Mouse (Mus musculus): ENCODE measurements at regions not wholly inside any gene's neighbourhood (a gene's known extent, or its start where the extent isn't known, plus 50 kb on each side); places are given as distances from the start of the nearest gene placed in this dataset.

- peak; percentile 57 for DNase-seq (ENCODE audit: low read depth, low spot score)
These were observed 169.5 kb downstream of the Bmp7 start for GRCm38 (mm10) chr2:172770606-172771005.

- DNase-seq (ENCODE audit: low read depth, low spot score): peak; percentile 70
These were observed 166.9 kb downstream of the Bmp7 start for GRCm38 (mm10) chr2:172773176-172773575.

GRCm38 (mm10) chr2:172776485-172776884 lies 163.6 kb downstream of the Bmp7 start:
- no peak for DNase-seq (ENCODE audit: low read depth, low spot score)

GRCm38 (mm10) chr2:172777774-172778173 lies 162.3 kb downstream of the Bmp7 start:
- DNase-seq (ENCODE audit: low read depth, low spot score): peak; percentile 54

- peak; percentile 28 for DNase-seq (ENCODE audit: low read depth, low spot score)
These were observed 161.0 kb downstream of the Bmp7 start for GRCm38 (mm10) chr2:172779096-172779495.

- no peak for DNase-seq (ENCODE audit: low read depth, low spot score)
These were observed 157.4 kb downstream of the Bmp7 start for GRCm38 (mm10) chr2:172782686-172783085.

- no peak for DNase-seq (ENCODE audit: low read depth, low spot score)
These were observed 153.8 kb downstream of the Bmp7 start for GRCm38 (mm10) chr2:172786297-172786696.

GRCm38 (mm10) chr2:172787203-172787944 lies 152.7 kb downstream of the Bmp7 start:
- no peak for DNase-seq (ENCODE audit: low read depth, low spot score)

GRCm38 (mm10) chr2:172789260-172789659 lies 150.9 kb downstream of the Bmp7 start:
- DNase-seq (ENCODE audit: low read depth, low spot score): no peak

- peak; percentile 67 for DNase-seq (ENCODE audit: low read depth, low spot score)
These were observed 147.6 kb downstream of the Bmp7 start for GRCm38 (mm10) chr2:172792555-172792954.

- DNase-seq (ENCODE audit: low read depth, low spot score): no peak
These were observed 146.1 kb downstream of the Bmp7 start for GRCm38 (mm10) chr2:172793991-172794390.

GRCm38 (mm10) chr2:172794771-172795170 lies 145.3 kb downstream of the Bmp7 start:
- peak; percentile 81 for DNase-seq (ENCODE audit: low read depth, low spot score)

GRCm38 (mm10) chr2:172796104-172796503 lies 144.0 kb downstream of the Bmp7 start:
- DNase-seq (ENCODE audit: low read depth, low spot score): no peak

- peak; percentile 24 for DNase-seq (ENCODE audit: low read depth, low spot score)
These were observed 143.2 kb downstream of the Bmp7 start for GRCm38 (mm10) chr2:172796955-172797354.

- no peak for DNase-seq (ENCODE audit: low read depth, low spot score)
These were observed 140.2 kb downstream of the Bmp7 start for GRCm38 (mm10) chr2:172799951-172800350.

GRCm38 (mm10) chr2:172800801-172801200 lies 139.3 kb downstream of the Bmp7 start:
- DNase-seq (ENCODE audit: low read depth, low spot score): no peak

- DNase-seq (ENCODE audit: low read depth, low spot score): no peak
These were observed 138.3 kb downstream of the Bmp7 start for GRCm38 (mm10) chr2:172801804-172802203.

- DNase-seq (ENCODE audit: low read depth, low spot score): no peak
These were observed 132.7 kb downstream of the Bmp7 start for GRCm38 (mm10) chr2:172807446-172807845.

GRCm38 (mm10) chr2:172809306-172809705 lies 130.8 kb downstream of the Bmp7 start:
- peak; percentile 68 for DNase-seq (ENCODE audit: low read depth, low spot score)

GRCm38 (mm10) chr2:172813319-172813718 lies 126.8 kb downstream of the Bmp7 start:
- DNase-seq (ENCODE audit: low read depth, low spot score): no peak

GRCm38 (mm10) chr2:172813906-172814305 lies 126.2 kb downstream of the Bmp7 start:
- DNase-seq (ENCODE audit: low read depth, low spot score): no peak

GRCm38 (mm10) chr2:172815146-172815545 lies 125.0 kb downstream of the Bmp7 start:
- peak; percentile 36 for DNase-seq (ENCODE audit: low read depth, low spot score)

- no peak for DNase-seq (ENCODE audit: low read depth, low spot score)
These were observed 122.9 kb downstream of the Bmp7 start for GRCm38 (mm10) chr2:172817058-172817745.
